Mouse (Mus musculus) myocyte (in vitro differentiated cells): ENCODE results near the gene Wdr20. TPM values are rescaled to one million over a fixed set of nuclear protein-coding genes. Genes with fewer than 3 reads are reported as not detected.
A peak's percentile ranks its signal among the peaks of the same experiment; 100 is the strongest.
"Not testable (repeated sequence)": the region's sequence is repeated elsewhere in the genome, so short reads cannot be mapped to it uniquely, and the experiment has no call there.

Source experiments
- H3K27me3 ChIP-seq: one replicate; pipeline ENCODE4 v1.6.1; 2011; ENCODE audit not compliant: control insufficient read depth, insufficient read depth, insufficient read length
- H3K36me3 ChIP-seq: one replicate; pipeline ENCODE4 v1.6.1; 2011; ENCODE audit not compliant: control insufficient read depth, insufficient read depth
- H3K4me2 ChIP-seq: one replicate; pipeline ENCODE4 v1.6.1; 2011; ENCODE audit warnings: low read depth, control low read depth
- H3K4me3 ChIP-seq: one replicate; pipeline ENCODE4 v1.5.1; 2011; ENCODE audit warnings: mild to moderate bottlenecking, control low read depth, moderate library complexity
- H3K79me2 ChIP-seq: one replicate; pipeline ENCODE4 v1.6.1; 2011; ENCODE audit not compliant: control insufficient read depth, insufficient read depth
- H3ac ChIP-seq: one replicate; pipeline ENCODE4 v1.6.1; 2011; ENCODE audit not compliant: control insufficient read depth, insufficient read length
- CEBPB ChIP-seq: IDR thresholded peaks from 2 replicates; pipeline ENCODE4 v1.6.1; 2011; ENCODE audit warnings: mild to moderate bottlenecking, moderate library complexity; ENCODE audit not compliant: poor library complexity, insufficient read depth, severe bottlenecking
- E2F4 ChIP-seq: IDR thresholded peaks from one replicate; pipeline ENCODE4 v1.6.1; 2011; ENCODE audit warnings: mild to moderate bottlenecking, control low read depth, moderate library complexity; ENCODE audit not compliant: insufficient read depth
- MAX ChIP-seq: IDR thresholded peaks from one replicate; pipeline ENCODE4 v1.6.1; 2011; ENCODE audit warnings: low read depth, mild to moderate bottlenecking, control low read depth
- MYOD1 ChIP-seq, 3 experiments: IDR thresholded peaks; one replicate each; pipeline ENCODE4 v1.6.1; 2011; ENCODE audit warnings: control low read depth in 2 of 3, low read depth in 2 of 3, mild to moderate bottlenecking in 2 of 3, moderate library complexity in 1 of 3; ENCODE audit not compliant: insufficient read length in 2 of 3, control insufficient read depth in 1 of 3
- MYOG ChIP-seq, 3 experiments: IDR thresholded peaks; one replicate each; pipeline ENCODE4 v1.6.1; 2011; ENCODE audit warnings: control low read depth in 2 of 3, low read depth in 2 of 3, mild to moderate bottlenecking in 2 of 3; ENCODE audit not compliant: insufficient read length in 2 of 3, control insufficient read depth in 1 of 3, insufficient read depth in 1 of 3
- POLR2A ChIP-seq: IDR thresholded peaks from one replicate; pipeline ENCODE4 v1.6.1; 2011; ENCODE audit warnings: low read depth, mild to moderate bottlenecking, control low read depth, moderate library complexity; ENCODE audit not compliant: insufficient read length
- POLR2AphosphoS2 ChIP-seq: IDR thresholded peaks from one replicate; pipeline ENCODE4 v1.6.1; 2011; ENCODE audit warnings: low read depth, control low read depth; ENCODE audit not compliant: insufficient read length
- REST ChIP-seq: IDR thresholded peaks from one replicate; pipeline ENCODE4 v1.6.1; 2011; ENCODE audit warnings: mild to moderate bottlenecking, control low read depth, moderate library complexity; ENCODE audit not compliant: insufficient read depth, insufficient read length
- SRF ChIP-seq: IDR thresholded peaks from one replicate; pipeline ENCODE4 v1.6.1; 2011; ENCODE audit warnings: low read depth; ENCODE audit not compliant: control insufficient read depth, insufficient read length
- TCF12 ChIP-seq: IDR thresholded peaks from one replicate; pipeline ENCODE4 v1.6.1; 2011; ENCODE audit warnings: mild to moderate bottlenecking, control low read depth; ENCODE audit not compliant: poor library complexity, insufficient read depth, severe bottlenecking
- TCF3 ChIP-seq: IDR thresholded peaks from one replicate; pipeline ENCODE4 v1.6.1; 2011; ENCODE audit warnings: low read depth, control low read depth; ENCODE audit not compliant: insufficient read length
- USF1 ChIP-seq: IDR thresholded peaks from one replicate; pipeline ENCODE4 v1.6.1; 2011; ENCODE audit warnings: low read depth, mild to moderate bottlenecking, control low read depth, moderate library complexity
- polyA plus RNA-seq: library from polyadenylated mRNA; unstranded; fragments of >200 nt; fragmentation: generic; extraction: Trizol; gene quantifications from one replicate; pipeline ENCODE4 v1.2.1, GENCODE M21; 2012; ENCODE audit warnings: missing spikeins

Wdr20 gene
- polyA plus RNA-seq, 1 experiment, result 13.9 TPM

GRCm38 (mm10) chr12:110714215-110714614 is 23.5 kb upstream of the Wdr20 start:
- no peak overlapping the region for H3K4me2 ChIP-seq
- H3K79me2 ChIP-seq, result no peaks in the 10 kb centered on the region
- no peak overlapping the region for H3ac ChIP-seq
- TF ChIP-seq MYOG (IDR thresholded peaks at IDR 0.05; ENCODE audit: control insufficient read depth in 1 of 3, insufficient read depth in 1 of 3, insufficient read length in 2 of 3, low read depth in 2 of 3), result no peak
- no peak for TF ChIP-seq USF1
- no peak for TF ChIP-seq TCF3
- no peak for TF ChIP-seq REST
- TF ChIP-seq POLR2AphosphoS2, result no peak
- no peak for TF ChIP-seq POLR2A
- no peak for TF ChIP-seq E2F4
- no peak for TF ChIP-seq MAX
- TF ChIP-seq CEBPB, result no peak
- no peak for TF ChIP-seq SRF
- TF ChIP-seq TCF12, result no peak
- TF ChIP-seq MYOD1 (IDR thresholded peaks at IDR 0.05; ENCODE audit: control insufficient read depth in 1 of 3, insufficient read length in 2 of 3, low read depth in 2 of 3), result no peak
- no peaks in the 10 kb centered on the region for H3K36me3 ChIP-seq
- no peaks in the 10 kb centered on the region for H3K27me3 ChIP-seq
- no peak overlapping the region for H3K4me3 ChIP-seq

GRCm38 (mm10) chr12:110716004-110716403 is 21.7 kb upstream of the Wdr20 start:
- Histone ChIP-seq H3K27me3 (no peaks in the 10 kb centered on the region), H3ac (no peak overlapping the region), H3K36me3 (no peaks in the 10 kb centered on the region), H3K4me2 (no peak overlapping the region), H3K4me3 (no peak overlapping the region), H3K79me2 (no peaks in the 10 kb centered on the region)
- TF ChIP-seq TCF12 (no peak), SRF (no peak)

- peak overlapping the region; percentile 24 for H3K4me2 ChIP-seq
- no peak for TF ChIP-seq MYOD1 (IDR thresholded peaks at IDR 0.05; ENCODE audit: control insufficient read depth in 1 of 3, insufficient read length in 2 of 3, low read depth in 2 of 3)
- no peak for TF ChIP-seq E2F4
- no peak for TF ChIP-seq POLR2AphosphoS2
- no peak for TF ChIP-seq POLR2A
- no peak for TF ChIP-seq USF1
- TF ChIP-seq CEBPB, result no peak
- no peak for TF ChIP-seq TCF12
- TF ChIP-seq REST, result no peak
- no peak for TF ChIP-seq TCF3
- TF ChIP-seq MAX, result no peak
- no peak for TF ChIP-seq SRF
- no peak overlapping the region for H3K4me3 ChIP-seq
- H3ac ChIP-seq, result no peak overlapping the region
- H3K27me3 ChIP-seq, result no peaks in the 10 kb centered on the region
- no peaks in the 10 kb centered on the region for H3K36me3 ChIP-seq
- no peaks in the 10 kb centered on the region for H3K79me2 ChIP-seq
These were observed 12.7 kb upstream of the Wdr20 start for GRCm38 (mm10) chr12:110725051-110725450.

GRCm38 (mm10) chr12:110725489-110725888 is 12.3 kb upstream of the Wdr20 start:
- TF ChIP-seq USF1, result no peak
- TF ChIP-seq POLR2AphosphoS2, result no peak
- peak in 1 of 3 experiments; percentile 76 for TF ChIP-seq MYOG (IDR thresholded peaks at IDR 0.05; ENCODE audit: control insufficient read depth in 1 of 3, insufficient read depth in 1 of 3, insufficient read length in 2 of 3, low read depth in 2 of 3)
- peak in 2 of 3 experiments; percentile 47 to 87 for TF ChIP-seq MYOD1 (IDR thresholded peaks at IDR 0.05; ENCODE audit: control insufficient read depth in 1 of 3, insufficient read length in 2 of 3, low read depth in 2 of 3)
- TF ChIP-seq REST, result no peak
- TF ChIP-seq POLR2A, result no peak
- no peaks in the 10 kb centered on the region for H3K79me2 ChIP-seq
- H3K36me3 ChIP-seq, result no peaks in the 10 kb centered on the region
- peak overlapping the region; percentile 24 for H3K4me2 ChIP-seq
- no peak overlapping the region for H3ac ChIP-seq
- H3K27me3 ChIP-seq, result no peaks in the 10 kb centered on the region
- no peak overlapping the region for H3K4me3 ChIP-seq

GRCm38 (mm10) chr12:110726428-110726827 is 11.3 kb upstream of the Wdr20 start:
- no peak overlapping the region for H3K4me2 ChIP-seq
- H3K36me3 ChIP-seq, result no peaks in the 10 kb centered on the region
- H3K4me3 ChIP-seq, result no peak overlapping the region
- TF ChIP-seq USF1 (no peak), TCF12 (no peak), CEBPB (no peak), TCF3 (no peak), E2F4 (no peak), POLR2A (no peak), POLR2AphosphoS2 (no peak), SRF (no peak), REST (no peak), MAX (no peak), MYOG (IDR thresholded peaks at IDR 0.05; ENCODE audit: control insufficient read depth in 1 of 3, insufficient read depth in 1 of 3, insufficient read length in 2 of 3, low read depth in 2 of 3) (no peak), MYOD1 (IDR thresholded peaks at IDR 0.05; ENCODE audit: control insufficient read depth in 1 of 3, insufficient read length in 2 of 3, low read depth in 2 of 3) (no peak)
- no peak overlapping the region for H3ac ChIP-seq
- H3K27me3 ChIP-seq, result no peaks in the 10 kb centered on the region
- no peaks in the 10 kb centered on the region for H3K79me2 ChIP-seq

- not testable (repeated sequence) for H3K36me3 ChIP-seq, H3K79me2 ChIP-seq, H3ac ChIP-seq, H3K4me3 ChIP-seq, H3K4me2 ChIP-seq, H3K27me3 ChIP-seq
These were observed 4.5 kb upstream of the Wdr20 start for GRCm38 (mm10) chr12:110733254-110733653.
